Mouse (Mus musculus): ENCODE measurements around the gene Slc29a2.

DNA sequence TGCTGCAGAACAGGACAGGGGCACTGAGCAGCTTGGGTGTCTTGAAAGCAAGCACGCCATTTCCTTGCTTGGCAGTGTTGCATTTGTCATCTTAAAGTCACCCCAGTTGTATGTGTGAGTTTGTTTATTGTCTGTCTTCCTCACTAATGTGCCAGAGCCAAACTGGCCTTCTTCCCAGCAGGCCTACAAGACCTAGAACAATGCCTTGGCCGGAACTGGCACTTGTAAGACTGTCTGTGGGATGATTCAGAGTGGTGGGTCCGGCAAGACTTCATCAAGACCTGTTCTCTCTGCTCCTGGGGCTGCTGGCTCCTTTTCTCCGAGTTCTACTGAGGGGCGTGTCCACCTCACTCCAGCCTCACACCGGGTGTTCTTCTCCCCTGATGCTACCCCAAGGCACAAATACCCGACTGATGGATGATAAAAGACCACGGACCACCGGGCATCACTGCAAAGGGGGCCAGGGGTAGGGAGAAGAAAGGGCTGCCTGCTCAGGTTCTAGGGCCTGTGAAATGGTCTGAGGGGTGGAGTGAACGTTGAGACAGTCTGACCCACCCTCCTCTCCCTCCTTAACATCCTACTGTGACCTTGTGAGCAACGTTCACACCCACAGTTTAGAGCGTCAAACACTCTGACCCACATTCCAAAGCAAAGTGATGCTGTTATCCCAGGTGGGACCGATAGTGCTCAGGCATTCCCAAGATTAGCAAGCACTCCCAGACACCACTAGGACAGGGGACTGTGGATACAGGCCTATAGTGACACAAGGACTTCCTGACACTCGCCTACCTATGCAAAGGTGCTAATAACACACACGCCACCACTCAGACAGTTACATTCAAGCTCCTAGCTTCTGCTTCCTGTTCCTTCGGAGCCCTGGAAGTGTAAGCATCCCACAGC, 34.5 kb downstream of the Slc29a2 start:
- TF ChIP-seq POLR2A (IDR thresholded peaks at IDR 0.05; ENCODE audit: insufficient read depth, low read depth, low read length) (no peak), CTCF (IDR thresholded peaks at IDR 0.05; ENCODE audit: insufficient read depth, low read depth, low read length) (no peak)
